Mouse (Mus musculus): ENCODE results near the gene Plod2.

The Plod2 gene

GRCm38 (mm10) chr9:92555006-92555958, 13.3 kb downstream of the Plod2 start:
- in situ Hi-C loops (cut with MboI) = no loop called here

- in situ Hi-C loops (cut with MboI) = no loop called here
These were observed 17.7 kb downstream of the Plod2 start for GRCm38 (mm10) chr9:92559750-92560149.

GRCm38 (mm10) chr9:92560840-92561547, 19.0 kb downstream of the Plod2 start:
- in situ Hi-C loops (cut with MboI) = no loop called here

- in situ Hi-C loops (cut with MboI) = no loop called here
These were observed 20.4 kb downstream of the Plod2 start for GRCm38 (mm10) chr9:92562416-92562815.

GRCm38 (mm10) chr9:92563306-92563705, 21.3 kb downstream of the Plod2 start:
- in situ Hi-C loops (cut with MboI) = no loop called here

DNA sequence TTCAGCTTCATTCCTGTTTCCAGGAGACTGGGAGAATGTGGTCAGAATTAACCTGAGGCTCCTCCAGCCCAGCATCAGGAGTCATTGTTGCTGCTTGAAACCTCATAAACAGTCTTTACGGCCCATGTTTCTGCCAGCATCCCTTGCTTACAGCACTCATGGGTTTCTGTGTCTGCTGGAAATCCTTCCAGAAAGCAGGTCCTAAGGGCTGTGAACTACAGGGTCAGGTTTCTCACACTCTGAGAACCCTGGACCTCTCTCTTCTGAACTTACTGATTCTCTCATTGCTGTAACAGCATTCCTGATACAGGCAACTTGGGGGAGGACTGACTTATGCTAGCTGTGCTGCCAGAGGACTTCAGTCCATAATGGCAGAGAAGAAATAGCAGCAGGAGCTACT, 22.4 kb downstream of the Plod2 start:
- in situ Hi-C loops (cut with MboI) = no loop called here

- in situ Hi-C loops (cut with MboI) = no loop called here
These were observed 24.2 kb downstream of the Plod2 start for GRCm38 (mm10) chr9:92566234-92566633.

- in situ Hi-C loops (cut with MboI) = no loop called here
These were observed 25.5 kb downstream of the Plod2 start for GRCm38 (mm10) chr9:92567474-92567873.

DNA sequence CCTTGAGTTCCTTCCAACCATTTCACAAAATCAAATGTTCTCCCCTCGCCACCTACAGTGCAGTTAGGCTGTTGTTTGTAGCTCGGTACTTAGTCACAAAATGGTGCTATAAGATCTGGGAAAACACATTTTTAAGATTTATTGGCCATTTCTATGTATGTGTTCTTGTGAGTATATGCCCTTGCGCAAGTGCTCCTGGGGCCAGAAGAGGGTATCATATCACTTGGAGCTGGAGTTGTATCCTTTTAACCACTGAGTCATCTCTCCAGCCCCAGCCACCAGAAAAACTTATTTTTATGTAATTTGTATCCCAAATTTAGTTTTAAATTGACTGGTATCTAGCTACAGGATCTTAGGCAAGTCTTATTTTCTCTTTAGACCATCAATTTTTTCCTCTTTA, 26.8 kb downstream of the Plod2 start:
- in situ Hi-C loops (cut with MboI) = no loop called here

DNA sequence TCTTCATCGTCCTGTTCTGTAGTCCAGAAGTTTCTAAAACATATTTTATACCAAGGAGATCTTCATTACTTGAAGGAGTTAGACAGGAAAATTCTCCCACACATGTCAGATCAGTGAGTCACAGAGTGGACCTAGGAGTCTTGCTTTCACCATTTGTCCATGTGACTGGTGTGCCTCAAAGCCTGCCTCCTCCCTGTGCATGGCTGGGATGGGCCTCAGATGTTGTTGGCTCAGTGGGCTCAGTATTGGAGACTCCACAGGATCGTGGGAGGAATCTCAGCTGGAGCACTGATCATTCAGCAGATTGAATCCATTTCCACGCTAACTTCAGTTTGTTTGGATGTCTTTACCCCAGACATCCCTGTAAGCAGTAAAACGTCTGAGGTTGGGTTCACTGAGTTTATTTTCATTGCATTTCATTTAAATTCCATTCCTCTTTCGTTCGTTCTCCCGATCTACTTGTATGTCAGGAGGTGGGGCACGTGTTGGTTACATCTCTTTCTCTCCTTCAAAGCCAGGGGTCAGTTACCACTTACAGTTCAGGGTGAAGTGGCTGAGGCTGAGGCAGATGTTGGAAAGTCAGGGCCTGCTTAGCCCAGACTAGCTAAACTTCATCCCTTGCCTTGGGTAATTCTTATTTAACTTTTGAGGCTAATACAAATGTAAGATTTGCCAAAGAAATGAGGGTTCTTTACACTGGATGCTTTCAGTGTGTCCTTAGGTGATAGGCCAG, 30.5 kb downstream of the Plod2 start:
- in situ Hi-C loops (cut with MboI) = no loop called here

GRCm38 (mm10) chr9:92583876-92584275, 41.9 kb downstream of the Plod2 start:
- in situ Hi-C loops (cut with MboI) = no loop called here

DNA sequence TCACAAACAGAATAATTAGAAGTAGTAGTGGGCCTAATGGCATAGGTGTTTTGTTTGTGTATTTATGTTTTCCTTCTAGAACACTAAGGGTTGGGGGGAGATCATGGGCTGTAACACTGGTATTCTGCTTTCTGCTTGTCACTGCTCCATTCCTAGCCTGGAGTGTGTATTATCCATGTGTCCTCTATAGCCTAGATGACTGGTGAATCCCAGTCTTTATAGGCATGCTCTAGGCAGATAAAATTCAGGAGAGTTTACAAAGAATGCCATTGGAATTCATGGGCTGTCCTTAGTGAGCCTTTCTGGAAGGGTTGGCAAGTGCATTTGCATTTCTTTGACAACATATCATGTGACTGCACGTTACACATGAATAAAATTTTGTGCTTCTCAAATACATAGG, 44.0 kb downstream of the Plod2 start:
- in situ Hi-C loops (cut with MboI) = no loop called here

GRCm38 (mm10) chr9:92587391-92587790, 45.4 kb downstream of the Plod2 start:
- in situ Hi-C loops (cut with MboI) = no loop called here

DNA sequence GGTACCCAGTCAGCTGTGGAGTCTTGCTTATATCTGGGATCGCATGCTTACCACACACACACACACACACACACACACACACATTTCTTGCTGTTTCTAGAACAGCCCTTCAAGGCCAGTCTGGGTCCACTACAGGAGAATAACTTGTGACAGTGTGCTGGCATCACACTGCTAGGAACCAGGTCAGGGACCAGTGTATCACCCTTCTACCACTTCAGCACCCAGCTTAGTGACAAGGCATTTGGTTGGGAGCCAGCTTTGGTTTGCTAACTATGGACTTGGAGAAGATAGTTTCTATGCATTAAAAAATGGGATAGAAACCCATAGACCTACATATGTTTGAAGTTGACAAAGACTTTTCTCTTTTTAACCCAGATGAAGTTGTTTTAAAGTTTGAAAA, 46.2 kb downstream of the Plod2 start:
- in situ Hi-C loops (cut with MboI) = no loop called here

DNA sequence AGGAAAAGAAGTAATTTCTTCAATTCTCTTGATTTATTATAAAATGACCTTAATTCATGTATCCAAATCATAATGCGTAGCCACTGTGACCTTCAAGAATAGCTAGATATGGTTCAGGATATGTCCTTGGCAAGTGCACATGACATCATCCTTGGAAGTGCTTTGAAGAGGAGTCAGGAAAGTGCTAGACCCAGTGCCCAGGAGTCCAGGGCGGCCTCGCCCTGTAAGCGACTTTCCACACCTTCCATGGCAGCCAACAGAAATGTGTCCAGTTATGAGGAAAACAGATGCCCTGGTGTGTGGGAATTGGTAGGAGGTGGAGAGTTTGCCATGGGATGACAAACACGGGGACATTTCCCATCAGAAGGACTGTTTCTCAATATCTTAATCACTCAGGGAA, 47.0 kb downstream of the Plod2 start:
- in situ Hi-C loops (cut with MboI) = no loop called here

GRCm38 (mm10) chr9:92591482-92591881, 49.5 kb downstream of the Plod2 start:
- in situ Hi-C loops (cut with MboI) = no loop called here

DNA sequence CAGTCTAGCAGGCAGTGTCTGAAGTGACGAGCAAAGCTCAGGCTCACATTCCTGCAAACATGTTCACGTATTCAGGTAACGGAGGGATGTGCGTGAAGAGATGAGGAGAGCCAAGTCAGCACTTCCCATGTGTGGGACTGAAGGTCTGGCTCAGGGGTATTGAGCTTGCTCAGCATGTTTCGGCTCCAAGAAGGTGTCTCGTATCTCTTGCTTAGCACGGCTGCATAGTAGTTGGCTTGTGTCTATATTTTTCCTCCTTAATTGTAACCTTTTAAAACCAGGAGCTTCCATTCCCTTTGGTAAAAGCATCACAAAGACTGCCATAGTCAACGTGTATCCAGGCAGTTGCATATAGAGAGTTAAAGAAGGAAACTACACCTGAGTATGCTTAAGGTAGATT, 50.7 kb downstream of the Plod2 start:
- in situ Hi-C loops (cut with MboI) = no loop called here

DNA sequence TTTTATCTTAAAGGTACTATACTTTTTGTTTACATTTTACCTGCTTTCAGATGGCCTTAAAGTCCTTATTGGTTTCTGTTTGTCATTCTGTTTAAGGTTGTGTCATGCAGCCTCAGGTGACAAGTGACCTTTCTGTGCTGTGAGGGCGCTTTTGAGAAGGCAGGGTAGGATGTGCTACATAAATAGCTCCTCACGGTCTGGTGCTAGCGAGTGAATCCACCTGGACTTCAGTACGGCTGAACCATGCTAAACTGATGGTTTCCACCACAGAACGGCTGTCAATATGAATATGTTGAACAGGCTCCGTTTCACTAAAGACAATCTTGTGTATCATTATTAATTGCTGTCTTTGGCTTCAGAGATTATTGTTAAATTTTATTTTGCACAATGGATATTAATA, 52.5 kb downstream of the Plod2 start:
- in situ Hi-C loops (cut with MboI) = no loop called here

DNA sequence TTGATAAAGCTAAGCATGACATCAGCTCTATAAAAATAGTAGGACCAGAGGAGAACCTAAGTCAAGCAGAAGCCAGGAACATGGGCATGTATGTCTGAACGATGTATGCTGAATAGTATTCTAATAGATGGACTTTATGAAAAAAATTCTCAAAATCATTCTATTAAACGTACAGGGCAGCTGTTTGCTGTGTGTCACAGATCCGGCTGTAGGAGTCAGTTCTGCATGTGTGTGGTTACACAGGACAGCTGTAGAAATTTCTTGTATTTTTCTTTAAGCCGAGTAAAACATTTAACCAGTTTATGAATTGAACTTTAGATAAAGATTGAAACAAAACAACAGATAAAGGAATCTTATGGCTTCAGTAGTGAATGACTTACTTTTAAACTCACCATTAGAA, 53.3 kb downstream of the Plod2 start:
- in situ Hi-C loops (cut with MboI) = no loop called here

- in situ Hi-C loops (cut with MboI) = no loop called here
These were observed 55.0 kb downstream of the Plod2 start for GRCm38 (mm10) chr9:92596916-92597547.

GRCm38 (mm10) chr9:92597776-92598175, 55.8 kb downstream of the Plod2 start:
- in situ Hi-C loops (cut with MboI) = no loop called here

- in situ Hi-C loops (cut with MboI) = no loop called here
These were observed 58.0 kb downstream of the Plod2 start for GRCm38 (mm10) chr9:92599940-92600538.

Measured in mature B cell (primary cell).